Mouse (Mus musculus) fibroblast of lung, adult 2 months (primary cell): Measurements from ENCODE around the gene Kcnq1.

ENCODE experiments used
- DNase-seq: peaks from one replicate; pipeline ENCODE4 v3.0.0-alpha.2; 2011; ENCODE audit warnings: low read depth

The Kcnq1 gene

GRCm38 (mm10) chr7:143419585-143420160, 313.5 kb downstream of the Kcnq1 start:
- DNase-seq: no peak

GRCm38 (mm10) chr7:143428142-143428813, 322.1 kb downstream of the Kcnq1 start:
- no peak for DNase-seq

- no peak for DNase-seq
Measured at GRCm38 (mm10) chr7:143428814-143429499, 322.8 kb downstream of the Kcnq1 start.

- no peak for DNase-seq
Measured at GRCm38 (mm10) chr7:143432631-143433030, 326.5 kb downstream of the Kcnq1 start.

GRCm38 (mm10) chr7:143433331-143433730, 327.2 kb downstream of the Kcnq1 start:
- no peak for DNase-seq

- DNase-seq: no peak
Measured at GRCm38 (mm10) chr7:143437231-143437893, 331.2 kb downstream of the Kcnq1 start.

GRCm38 (mm10) chr7:143437894-143438581, 331.9 kb downstream of the Kcnq1 start:
- DNase-seq: no peak

- no peak for DNase-seq
Measured at GRCm38 (mm10) chr7:143438965-143439364, 332.8 kb downstream of the Kcnq1 start.

- DNase-seq: no peak
Measured at GRCm38 (mm10) chr7:143444580-143444954, 338.4 kb downstream of the Kcnq1 start.

GRCm38 (mm10) chr7:143444955-143445648, 338.9 kb downstream of the Kcnq1 start:
- no peak for DNase-seq

GRCm38 (mm10) chr7:143445651-143446460, 339.7 kb downstream of the Kcnq1 start:
- DNase-seq: no peak

- no peak for DNase-seq
Measured at GRCm38 (mm10) chr7:143447130-143447529, 341.0 kb downstream of the Kcnq1 start.

- no peak for DNase-seq
Measured at GRCm38 (mm10) chr7:143458963-143459331, 352.8 kb downstream of the Kcnq1 start.

GRCm38 (mm10) chr7:143459332-143460211, 353.4 kb downstream of the Kcnq1 start:
- no peak for DNase-seq

- no peak for DNase-seq
Measured at GRCm38 (mm10) chr7:143460217-143460834, 354.2 kb downstream of the Kcnq1 start.

- DNase-seq: peak; percentile 43
Measured at GRCm38 (mm10) chr7:143460874-143461273, 354.7 kb downstream of the Kcnq1 start, which contains the start of gene Cdkn1c. Gene Cdkn1c, minus strand, starts transcription at chr7:143461050.

- no peak for DNase-seq
Measured at GRCm38 (mm10) chr7:143461294-143461870, 355.2 kb downstream of the Kcnq1 start.

GRCm38 (mm10) chr7:143461920-143462319, 355.8 kb downstream of the Kcnq1 start:
- no peak for DNase-seq

GRCm38 (mm10) chr7:143462516-143462915, 356.4 kb downstream of the Kcnq1 start:
- DNase-seq: no peak
